Mouse (Mus musculus) CH12F3 (cell line): ENCODE data around the gene Myl3.

Experiments used
- in situ Hi-C: fragments of 300-500 bp; cut with MboI; formaldehyde crosslinking; loops from 2 replicates; pipeline ENCODE4 v1.14.3; 2020; ENCODE audit warnings: low sequenced_read_pairs

Gene Myl3

DNA sequence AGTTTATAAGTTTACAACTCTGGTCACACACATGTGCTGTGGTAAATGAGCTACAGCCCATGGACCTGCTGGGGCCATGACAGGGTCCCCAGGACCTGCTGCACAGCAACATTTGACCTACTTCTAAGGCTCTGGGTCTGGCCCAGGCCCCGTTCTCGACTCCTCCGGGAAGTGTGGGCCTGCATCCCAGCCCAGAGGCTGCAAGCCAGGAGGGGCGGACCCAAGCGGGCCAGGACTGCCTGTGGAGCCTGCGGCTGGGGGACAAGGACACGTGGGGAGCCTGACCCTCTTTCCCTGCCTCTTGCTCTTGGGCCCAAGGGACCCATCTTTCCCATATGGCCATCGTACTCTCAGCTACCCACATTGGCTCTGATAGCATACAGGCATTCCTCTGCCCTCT, 16.9 kb downstream of the Myl3 start:
- in situ Hi-C loops: no loop called here

DNA sequence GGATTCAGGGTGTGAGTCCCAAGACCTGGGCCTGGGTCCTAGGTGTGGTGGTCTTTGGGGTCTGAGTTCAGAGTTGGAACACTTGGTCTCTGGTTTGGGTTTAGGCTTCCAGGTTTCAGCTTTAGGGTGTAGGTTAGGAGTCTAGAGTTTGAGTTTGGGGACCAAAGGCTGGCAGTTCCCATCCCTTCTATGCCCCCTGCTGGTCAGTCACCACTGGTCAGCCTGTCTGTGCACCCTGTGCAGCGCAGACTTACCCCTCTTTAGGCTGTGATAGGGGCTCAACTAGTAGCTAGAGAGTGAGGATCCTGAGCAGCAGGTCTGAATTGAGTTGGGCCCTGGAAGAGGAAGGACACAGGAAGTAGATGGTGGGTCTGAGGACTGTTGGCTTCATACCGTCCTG, 17.6 kb downstream of the Myl3 start:
- in situ Hi-C loops: no loop called here

DNA sequence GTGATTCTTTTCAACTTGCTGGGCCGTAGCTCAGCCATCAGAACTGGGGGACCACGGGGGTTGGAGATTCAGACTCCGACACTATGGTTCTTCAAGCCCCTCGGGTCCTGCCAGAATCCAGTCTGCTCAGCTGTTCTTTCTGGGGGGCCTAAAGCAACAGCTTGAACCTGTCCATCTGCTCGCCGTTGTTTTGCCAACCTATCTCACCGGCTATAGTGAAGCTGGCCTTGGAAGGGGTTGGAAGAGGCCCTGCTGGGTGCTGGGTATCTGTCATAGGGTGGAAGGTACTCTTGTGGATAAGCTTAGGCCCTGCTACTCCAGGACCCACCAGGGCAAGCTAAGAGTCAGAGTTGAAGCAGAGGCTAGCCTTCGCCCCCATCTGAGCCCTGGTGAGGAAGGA, 19.2 kb downstream of the Myl3 start:
- in situ Hi-C loops: no loop called here

DNA sequence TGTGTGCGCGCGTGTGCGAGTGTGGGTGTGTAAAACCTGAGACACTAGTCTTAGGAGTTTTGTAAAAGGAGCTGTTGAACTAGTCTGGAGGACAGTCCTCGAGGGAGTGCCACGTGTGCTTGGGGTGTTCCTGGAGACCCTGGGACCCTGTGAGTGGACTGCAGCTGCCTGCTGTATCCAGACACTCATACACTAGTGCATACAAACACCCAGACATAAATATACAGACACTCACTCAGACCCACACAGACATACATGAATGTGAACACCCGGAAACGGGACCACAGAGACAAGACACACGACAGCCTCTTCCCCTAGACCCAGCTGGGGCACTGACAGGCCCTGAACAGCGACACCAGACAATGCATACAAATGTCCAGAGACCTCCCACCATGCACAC, 21.1 kb downstream of the Myl3 start:
- in situ Hi-C loops: no loop called here

DNA sequence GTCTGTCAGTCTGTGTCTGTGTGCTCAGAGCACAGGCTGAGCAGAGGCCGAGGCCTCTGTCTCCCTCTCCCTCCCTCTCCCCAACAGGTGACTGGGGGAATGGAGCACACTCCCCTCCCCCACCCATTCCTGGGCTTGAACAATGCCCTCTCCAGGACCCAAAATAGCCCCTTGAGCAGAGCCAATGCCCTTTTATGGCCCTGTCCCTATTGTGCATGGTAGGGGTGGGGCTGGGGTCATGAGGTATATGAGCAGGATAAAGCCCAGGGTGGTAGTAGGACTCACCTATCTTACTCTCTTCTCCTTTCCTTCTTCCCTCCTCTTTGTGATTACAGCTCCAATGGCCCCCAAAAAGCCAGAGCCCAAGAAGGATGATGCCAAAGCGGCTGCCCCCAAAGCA, 21.7 kb downstream of the Myl3 start:
- in situ Hi-C loops: no loop called here

DNA sequence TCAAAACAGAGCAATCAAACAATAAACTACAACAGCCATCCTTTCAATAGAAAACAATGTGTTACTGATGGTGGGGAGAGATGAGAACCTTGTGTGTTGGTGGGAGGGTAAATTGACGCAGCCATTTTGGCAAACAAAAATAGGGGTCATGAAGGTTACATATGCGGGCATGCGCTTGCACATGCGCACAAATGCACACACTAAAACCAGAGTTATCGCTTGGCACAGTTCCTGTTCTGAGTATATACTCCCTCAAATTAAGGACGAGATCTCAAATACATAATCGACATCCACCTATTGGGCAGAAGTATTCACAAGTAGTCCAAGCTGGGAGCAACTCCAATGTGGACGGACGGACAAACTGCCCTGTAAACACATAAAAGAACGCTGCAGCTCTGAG, 30.7 kb downstream of the Myl3 start:
- in situ Hi-C loops: loop anchor here (10.0 kb wide), 1 partner anchor 58 kb away; no protein-coding TSS in a partner anchor

DNA sequence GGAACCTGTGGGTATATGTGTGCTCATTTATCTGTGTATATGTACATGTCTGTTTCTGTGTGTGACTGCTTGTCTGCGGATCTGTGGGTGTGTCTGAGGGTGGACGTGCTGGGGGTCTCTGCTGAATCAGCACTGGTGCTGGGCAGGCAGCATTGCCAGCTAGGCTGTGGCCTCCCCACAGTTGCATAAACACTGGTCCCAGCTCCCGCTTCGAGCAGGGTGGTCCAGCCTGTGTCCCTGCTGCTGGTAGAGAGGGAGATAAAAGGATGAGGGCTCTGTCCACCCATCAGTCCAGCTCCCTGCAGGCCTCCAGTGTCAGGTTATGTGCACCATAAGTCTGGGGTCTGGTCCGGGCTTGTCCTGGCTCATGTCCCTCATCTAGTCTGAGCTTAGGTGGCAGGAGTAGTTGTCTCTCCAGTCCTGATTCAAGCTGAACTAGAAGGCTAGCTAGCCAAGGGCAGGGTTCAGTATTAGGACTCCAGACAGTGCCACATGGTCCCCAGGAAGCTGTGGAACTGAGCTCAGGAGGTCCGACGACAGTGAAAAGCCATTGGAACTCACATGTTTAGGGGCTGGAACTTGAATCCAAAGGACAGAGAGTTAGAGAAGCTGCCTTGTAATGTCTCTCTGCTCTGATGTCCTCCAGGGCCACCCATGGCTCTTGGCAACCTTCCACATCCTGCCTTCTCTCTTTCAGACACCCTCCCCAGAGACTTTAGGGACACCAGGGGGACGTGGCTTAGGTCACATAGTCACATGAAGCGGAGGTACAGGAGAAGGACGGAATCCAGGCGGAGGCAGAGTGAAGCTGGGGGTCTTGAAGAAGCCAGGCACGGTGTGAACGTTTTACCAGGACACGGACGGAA, 33.0 kb downstream of the Myl3 start:
- in situ Hi-C loops: loop anchor here (10.0 kb wide), 1 partner anchor 60 kb away; no protein-coding TSS in a partner anchor

DNA sequence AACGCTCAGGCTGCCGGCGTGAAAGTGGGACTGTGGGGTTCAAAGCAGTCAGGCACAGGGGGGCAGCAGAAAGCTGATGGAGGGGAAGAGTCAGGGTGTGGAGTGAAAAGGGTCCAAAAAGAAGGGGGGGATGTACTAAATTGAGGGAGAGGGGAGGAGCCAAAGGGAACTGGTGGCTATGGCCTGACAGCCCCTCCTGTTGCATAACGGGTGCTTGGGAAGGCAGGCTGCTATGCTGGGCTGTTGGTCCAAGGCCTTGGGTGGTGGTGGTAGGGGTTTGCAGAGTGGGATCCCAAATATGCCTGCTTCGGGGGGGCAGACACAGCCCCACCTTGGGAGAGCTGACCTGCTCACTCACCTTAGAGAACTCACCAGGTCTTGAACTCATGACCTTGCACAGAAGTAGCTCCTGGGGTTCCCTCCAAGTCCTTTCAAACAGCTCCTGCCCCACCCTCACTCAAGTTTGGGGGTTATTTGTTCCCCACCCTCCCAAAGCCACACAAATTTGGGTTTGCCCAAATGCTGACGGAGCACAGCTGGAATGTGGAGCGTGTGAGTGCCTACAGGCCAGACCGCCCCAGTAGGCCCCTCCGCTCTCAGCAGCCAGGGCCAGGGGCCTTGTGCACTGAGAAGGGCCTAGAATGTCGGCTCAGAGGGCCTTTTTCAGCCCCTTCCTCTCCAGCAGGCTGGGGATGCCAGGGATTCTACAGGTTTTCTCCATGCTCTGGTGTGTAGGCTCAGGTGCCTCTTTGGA, 33.8 kb downstream of the Myl3 start:
- in situ Hi-C loops: loop anchor here (10.0 kb wide), 1 partner anchor 61 kb away; no protein-coding TSS in a partner anchor

DNA sequence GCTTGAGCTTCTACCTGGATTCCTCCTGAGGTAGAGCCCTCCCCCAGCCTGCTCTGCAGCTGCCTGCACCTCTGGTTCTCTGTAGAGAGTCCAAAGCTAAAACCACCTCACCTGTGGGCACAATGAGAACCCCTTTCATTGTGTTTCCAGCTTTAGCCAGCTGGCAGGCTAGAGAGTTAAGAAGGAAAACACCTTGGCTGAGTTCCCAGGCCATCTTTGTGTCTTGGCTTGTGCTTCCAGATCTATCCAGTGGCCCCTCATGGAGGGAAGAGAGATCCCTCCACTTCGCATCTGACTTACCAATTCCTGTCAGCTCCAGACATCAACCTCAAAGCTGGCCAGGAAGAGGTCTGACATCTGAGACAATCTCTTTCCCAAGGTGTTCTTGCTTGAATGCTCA, 36.4 kb downstream of the Myl3 start:
- in situ Hi-C loops: loop anchor here (10.0 kb wide), 1 partner anchor 63 kb away; no protein-coding TSS in a partner anchor

DNA sequence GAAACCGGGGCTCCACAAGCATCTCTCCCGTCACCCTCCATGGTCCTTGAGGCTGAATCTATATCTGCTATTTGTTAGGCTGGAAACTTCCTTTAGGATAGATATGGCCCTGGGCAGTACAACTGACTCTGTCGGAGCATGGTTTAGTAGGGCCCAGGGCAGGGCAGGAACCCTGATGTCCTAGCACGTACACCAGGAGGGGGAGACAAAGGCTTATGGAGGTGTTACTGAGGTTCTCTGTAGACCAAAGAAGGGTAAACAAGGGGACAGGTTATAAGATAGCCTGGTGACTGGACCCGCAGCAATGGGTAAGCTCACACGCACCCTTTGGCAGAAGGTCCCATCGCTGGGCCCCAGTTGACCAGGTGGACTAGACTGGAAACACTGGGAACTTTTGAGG, 36.9 kb downstream of the Myl3 start:
- in situ Hi-C loops: loop anchor here (10.0 kb wide), 1 partner anchor 64 kb away; no protein-coding TSS in a partner anchor

DNA sequence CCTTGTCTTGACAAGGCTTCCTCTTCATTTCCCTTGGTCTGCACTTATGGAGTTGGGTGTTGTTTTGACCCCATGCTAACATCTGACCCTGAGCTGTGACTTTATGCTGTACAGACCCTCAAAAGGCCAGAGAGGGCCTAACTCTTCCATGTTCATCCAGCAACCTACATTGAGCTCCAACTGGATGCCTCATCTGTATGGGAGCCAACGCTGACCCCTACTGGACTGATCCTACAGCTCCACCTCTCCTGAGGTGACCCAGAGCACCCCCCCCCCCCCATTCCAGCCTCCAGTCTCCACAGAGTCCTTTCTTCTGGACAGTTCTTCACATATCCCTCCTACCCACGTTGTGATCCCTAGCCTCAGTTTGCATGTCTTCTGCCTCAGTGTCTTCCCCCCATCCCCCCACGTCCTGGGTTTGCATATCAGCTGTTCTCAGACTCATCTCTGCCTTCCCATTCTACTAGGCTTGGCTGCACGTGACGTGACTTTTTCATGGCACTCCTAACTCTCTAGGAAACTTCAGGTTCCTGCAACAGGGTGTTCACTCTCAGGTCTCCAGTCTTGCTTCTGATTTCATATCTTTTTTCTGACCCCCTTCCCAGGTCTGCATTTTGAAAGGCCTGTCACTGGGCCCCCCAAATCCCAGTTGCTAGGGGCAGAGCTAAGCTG, 37.7 kb downstream of the Myl3 start:
- in situ Hi-C loops: loop anchor here (10.0 kb wide), 1 partner anchor 65 kb away; no protein-coding TSS in a partner anchor

DNA sequence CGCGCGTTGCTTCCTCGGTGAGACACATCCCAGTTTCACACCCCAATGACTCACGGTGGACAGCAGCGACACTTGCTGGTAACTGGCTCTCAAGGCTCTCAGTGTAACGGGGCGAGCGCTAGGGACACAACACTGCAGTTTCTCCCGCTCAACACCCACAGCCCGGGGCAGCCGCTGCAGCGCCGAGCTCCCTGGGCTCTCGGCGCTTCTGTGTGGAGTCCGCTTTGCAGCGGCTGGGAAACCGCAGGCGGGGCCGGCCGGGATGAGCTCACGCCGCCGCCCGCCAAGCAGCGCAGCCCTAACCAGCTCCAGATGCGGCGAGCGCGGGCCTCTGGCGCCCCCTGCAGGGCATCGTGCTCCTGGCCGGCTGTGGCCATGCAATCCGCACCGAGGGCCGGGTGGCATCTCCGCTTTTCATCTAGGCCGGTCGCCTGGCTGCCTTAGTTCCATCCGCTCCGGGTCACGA, 39.6 kb downstream of the Myl3 start:
- in situ Hi-C loops: no loop called here

DNA sequence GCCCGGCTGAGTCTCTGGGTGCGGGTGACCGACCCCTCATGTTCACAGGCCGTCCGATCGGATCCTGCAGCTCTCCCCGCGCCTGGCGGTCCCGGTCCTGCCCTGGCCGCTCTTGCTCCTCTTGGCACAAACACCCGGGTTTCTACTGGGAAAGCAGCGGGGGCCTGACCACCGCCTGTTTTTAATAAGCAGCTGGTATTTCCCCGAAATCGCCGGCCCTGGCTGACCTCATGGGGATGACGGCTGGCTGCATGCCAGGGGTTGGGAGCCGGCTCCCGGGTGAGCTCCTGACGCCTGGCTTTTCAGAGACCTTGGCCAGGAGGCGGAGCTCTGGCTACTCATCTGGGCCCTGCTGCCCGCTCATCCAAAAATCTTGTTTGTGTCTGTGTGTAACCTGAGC, 40.1 kb downstream of the Myl3 start:
- in situ Hi-C loops: no loop called here

DNA sequence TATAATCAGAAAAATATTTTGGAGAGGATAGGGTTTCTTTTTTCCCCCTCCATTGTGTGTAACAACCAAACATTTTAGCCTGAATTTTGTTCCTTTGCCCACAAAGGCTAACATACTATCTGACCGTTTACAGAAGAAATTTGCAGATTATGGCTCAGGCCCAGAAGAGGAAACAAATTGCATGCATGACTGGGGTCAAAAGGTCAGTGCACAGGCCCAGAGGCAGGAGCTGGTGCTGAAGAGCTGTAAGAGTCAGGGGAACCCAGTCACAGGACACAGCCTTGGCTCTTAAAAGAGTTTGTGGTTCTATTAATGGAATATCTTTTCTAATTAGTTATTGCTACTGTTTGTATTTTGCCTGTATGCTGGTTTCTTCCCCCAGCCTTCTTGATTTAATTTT, 42.0 kb downstream of the Myl3 start:
- in situ Hi-C loops: no loop called here

DNA sequence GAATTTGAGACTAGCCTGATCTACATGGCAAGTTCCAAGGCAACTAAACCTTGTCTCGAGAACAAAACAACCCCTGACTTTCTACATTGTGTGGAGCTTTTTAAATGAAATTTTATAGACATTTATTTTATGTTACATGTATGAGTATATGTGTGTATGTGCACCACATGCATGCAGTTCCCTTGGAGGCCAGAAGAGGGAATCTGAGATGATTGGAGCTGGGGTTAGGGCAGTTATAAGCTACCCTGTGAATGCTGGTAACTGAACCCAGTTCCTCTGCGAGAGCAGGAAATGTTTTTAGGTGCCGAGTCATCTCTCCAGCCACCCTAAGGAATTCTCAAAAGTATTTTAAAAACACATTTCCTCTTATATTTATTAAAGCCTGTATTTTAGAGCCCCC, 46.5 kb downstream of the Myl3 start:
- in situ Hi-C loops: no loop called here

DNA sequence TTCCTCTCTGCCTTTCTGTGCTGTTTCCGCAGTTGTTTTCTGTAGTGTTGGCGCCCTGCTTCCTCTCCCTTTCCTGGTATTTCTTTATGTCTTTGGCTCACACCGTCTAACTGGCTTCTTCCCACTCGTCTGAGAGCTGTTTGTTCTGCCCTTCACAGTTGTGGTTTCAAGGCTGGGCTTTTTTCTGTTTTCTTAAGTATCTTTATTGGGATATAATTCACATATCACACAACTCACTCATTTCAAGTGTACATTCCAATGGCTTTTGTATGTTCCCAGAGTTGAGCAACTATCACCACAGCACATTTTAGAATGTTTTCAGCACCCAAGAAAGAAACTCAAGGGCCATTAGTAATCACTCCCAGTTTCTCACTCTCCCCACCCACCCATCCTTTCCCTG, 48.8 kb downstream of the Myl3 start:
- in situ Hi-C loops: no loop called here

DNA sequence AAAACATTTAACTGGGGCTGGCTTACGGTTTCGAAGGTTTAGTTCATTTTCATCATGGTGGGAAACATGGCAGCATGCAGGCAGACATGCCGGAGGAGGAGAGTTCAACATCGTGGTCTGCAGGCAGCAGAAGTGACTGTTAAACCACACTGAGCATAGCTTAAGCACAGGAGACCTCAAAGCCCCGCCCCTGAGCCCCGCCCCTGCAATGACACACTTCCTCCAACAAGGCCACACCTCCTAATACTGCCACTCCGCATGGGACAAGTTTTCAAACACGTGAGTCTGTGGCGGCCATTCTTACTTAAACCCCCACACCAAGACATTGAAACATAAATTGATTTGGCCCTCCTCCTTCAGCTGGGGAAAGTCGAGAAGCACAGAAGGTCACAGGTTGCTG, 55.4 kb downstream of the Myl3 start:
- in situ Hi-C loops: no loop called here

DNA sequence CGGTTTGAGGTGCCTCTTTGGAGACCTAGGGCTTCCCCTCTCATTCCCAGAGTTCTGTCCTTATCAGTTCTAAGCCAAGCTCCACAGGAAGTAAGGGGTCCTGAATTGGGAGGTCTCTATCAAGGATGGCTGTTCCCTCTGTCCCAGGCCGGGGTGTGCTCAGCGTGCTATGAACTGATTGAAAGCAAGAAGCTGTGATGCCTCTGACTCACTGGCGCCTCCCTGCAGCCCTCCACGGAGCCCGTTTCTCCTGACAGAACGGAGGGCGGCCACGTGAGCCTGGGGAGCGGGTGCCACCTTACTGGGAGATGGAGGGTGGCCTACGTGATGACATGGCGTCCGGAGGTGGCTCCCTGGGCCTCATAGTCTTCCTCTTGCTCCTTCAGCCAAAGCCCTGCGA, 56.2 kb downstream of the Myl3 start, which contains the start of gene Prss42:
TSS of gene Prss42 (plus strand) at position 301 of the 400 bp plus-strand sequence.
- in situ Hi-C loops: no loop called here

DNA sequence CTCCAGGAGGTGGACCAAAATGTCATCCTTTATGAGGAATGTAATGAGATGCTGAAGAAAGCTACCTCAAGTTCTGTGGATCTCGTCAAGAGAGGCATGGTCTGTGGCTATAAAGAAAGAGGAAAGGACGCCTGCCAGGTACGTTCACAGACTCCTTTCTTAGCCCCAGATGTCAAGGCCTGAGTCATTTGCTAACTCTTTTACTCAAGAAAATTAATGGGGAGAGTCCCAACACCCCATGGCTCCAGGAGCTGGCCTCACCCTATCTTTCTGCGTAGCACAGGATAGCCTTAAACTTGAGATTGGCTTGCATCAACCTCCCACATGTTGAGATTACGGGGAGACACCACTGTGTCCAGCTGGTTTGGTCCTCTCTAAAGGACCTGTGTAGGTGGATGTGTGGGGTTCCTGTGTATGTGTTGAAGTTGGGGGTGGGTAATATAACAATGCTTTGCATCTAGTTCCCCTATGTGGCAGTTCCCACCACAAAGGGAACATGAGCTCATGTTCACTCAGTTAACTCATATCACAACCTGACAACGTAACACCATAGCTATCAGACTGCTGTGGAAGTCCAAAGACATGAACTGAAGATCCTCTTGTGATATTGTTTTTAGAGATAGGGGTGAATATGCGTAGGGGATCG, 59.3 kb downstream of the Myl3 start:
- in situ Hi-C loops: no loop called here

DNA sequence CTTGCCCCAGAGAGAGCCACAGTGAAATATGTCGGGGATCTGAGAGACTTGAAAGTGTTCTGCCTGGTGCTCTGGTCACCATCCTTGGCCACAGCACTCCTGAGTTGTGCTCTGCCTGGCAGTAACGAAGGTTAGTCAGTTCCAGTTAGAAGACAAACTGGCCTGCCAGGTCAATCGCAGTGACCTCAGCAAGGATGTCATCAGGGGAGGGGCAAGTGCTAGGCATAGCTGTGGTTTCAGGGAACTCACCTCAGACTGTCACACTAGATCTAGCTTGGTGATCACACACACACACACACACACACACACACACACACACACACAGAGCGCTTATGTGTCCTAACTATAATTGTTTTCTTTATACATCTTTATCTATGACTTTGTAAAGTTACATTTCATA, 61.6 kb downstream of the Myl3 start:
- in situ Hi-C loops: no loop called here

DNA sequence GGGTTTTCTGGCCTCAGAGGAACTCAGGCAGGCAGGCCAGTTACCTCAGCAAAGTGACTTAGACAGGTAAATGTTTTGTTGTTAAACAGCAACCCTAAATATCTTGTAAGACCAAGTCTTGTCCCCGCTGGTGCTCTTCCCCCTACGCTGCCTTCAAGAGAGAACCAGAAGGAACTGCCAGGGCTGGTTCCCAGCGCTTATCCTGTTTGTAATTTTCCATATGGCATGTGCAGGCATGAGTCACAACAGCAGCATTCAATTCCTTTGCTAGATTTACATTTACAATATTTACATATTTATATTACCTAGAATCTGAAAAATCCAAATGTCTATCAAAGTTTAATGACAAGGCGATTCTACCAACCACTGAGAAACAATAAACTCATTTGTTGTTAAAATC, 68.4 kb downstream of the Myl3 start:
- in situ Hi-C loops: no loop called here
